Mouse (Mus musculus) brain, embryonic 14.5 days (tissue): Measurements from ENCODE around the gene Acmsd.

Experiments used
- CTCF ChIP-seq: fragments of 200-500 bp; IDR thresholded peaks from 2 replicates; pipeline ENCODE4 v1.5.1; 2012; ENCODE audit warnings: inconsistent platforms, mild to moderate bottlenecking, moderate library complexity, borderline replicate concordance; ENCODE audit not compliant: insufficient read depth, insufficient read length; ENCODE audit errors: extremely low read depth
- POLR2A ChIP-seq: fragments of 200-500 bp; IDR thresholded peaks from 2 replicates; pipeline ENCODE4 v1.6.1; 2012; ENCODE audit warnings: mild to moderate bottlenecking, inconsistent platforms, borderline replicate concordance; ENCODE audit not compliant: poor library complexity, insufficient read depth, insufficient read length, severe bottlenecking; ENCODE audit errors: extremely low read depth

GRCm38 (mm10) chr1:127773198-127773802 is 44.1 kb downstream of the Acmsd start:
- TF ChIP-seq CTCF (no peak), POLR2A (no peak)
